Mouse (Mus musculus): ENCODE results near the gene Chst1.

The Chst1 gene

DNA sequence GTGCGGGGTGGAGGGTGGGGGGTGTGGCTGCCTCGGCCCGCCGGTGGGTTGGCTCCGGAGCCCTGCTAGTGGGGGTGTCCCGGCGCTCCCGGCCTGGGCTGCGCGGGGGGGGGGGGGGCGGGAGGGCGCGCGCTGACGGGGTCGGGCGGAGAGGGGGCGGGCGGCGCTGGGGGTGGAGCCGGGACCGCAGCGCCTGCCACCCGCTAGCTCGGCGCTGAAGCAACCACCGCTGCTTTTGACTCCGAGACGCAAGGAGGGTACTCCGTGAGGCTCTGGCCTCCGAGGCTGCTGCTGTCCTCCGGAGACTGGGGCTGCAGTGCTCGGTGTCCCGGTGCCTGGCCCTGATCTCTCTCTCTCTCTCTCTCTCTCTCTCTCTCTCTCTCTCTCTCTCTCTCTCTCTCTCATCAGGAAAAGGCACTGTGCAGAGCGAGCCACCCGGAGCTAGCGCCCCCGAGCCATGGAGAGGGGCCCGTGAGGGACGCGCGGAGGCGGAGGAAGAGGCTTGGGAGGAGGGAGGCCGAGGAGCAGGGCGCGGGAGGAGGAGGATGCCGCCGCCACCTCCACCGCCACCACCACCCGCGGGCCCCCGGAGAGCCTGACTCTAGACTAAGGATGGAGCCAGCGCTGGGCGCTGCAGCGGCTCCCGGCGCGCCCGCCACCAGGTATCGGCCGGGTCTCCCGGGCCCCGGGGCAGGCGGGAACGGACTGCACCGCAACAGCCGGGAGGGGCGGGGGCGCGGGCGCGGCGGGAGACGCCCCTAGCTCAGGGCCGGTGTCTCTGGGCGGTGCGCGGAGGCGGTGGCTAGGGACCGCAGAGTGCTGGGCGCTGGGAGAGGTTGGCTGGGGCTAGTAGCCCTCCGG is at the start of gene Chst1:
Chst1 (plus strand) TSS at position 221 of the 861 bp plus-strand sequence.
- peak in 1 of 2 experiments; percentile 32 for DNase-seq (ENCODE audit: low spot score in 2 of 2)

DNA sequence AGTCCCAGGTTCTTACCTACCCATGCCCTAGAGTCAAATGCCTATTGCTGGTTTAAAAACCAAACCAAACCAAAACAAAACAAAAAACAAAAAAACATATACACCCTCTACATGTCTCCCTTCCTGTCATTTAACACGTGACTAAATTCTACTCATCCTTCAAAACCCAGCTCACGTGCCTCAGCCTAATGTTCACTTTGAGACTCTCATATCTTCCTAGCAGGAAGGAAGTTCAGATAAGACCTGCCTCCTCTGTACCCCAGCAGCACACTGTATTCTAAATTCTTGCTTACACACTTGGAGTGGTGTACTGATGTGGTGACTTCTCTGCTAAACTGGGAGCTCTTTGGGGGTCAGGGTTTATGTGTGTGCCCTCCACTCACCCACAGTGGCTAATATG is 49.5 kb upstream of the Chst1 start:
- no peak for DNase-seq (ENCODE audit: low spot score in 2 of 2)

DNA sequence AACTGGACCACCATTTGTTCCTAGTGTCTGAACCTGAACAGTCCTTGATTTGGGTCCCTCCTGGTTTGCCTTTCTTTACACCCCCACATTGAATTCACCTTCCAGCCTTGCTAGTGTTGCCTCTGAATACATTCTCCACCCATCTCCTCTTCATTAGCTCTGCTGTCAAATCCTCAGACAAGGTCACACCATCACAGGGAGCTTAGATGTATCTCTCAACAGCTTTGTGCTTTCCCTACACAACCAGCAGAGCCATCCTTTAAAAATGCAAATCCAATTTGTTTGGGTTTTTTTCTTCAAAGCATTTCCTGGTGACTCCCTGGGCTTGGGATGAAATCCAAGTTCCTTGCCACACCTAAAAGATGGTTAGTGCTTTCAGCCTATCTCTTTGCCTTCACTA is 45.0 kb upstream of the Chst1 start:
- no peak for DNase-seq (ENCODE audit: low spot score in 2 of 2)

DNA sequence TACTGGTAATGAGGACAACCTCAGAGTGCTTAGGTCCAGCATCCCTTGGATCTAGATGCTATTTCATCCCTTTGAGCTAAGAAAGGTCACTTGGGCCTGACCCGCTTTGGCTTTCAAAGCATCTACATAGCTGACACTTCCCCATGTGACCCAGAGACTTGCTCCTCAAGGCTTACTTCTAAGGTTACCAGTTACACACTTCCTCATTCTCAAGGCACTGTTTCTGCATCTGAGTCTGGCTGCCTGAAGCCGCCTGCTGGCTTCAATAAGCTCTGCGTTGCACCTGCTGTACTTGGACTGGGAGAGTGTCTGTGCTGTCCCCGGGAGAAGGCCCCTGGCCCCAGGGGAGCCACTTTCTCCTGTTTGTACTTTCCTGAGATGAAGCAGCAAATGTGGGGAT is 36.6 kb upstream of the Chst1 start:
- no peak for DNase-seq (ENCODE audit: low spot score in 2 of 2)

DNA sequence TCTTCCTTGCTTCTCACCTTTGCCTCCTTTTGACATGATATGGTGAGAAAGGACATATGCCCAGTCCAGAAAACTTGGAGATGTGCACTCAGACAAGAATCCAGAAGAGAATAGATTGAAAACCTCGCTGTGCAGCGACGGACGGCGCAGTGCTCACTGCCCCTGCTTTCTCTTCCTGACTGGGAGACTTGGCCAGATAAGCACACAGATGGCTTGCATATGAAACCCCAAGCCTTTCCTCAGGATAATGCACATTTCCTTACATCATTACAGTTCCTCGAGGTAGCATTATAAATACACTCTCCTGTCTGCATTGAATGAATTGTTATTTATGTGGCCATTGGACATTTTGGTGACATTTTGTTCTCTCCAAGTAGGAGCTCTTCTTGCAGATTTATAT is 28.9 kb upstream of the Chst1 start:
- no peak for DNase-seq (ENCODE audit: low spot score in 2 of 2)

DNA sequence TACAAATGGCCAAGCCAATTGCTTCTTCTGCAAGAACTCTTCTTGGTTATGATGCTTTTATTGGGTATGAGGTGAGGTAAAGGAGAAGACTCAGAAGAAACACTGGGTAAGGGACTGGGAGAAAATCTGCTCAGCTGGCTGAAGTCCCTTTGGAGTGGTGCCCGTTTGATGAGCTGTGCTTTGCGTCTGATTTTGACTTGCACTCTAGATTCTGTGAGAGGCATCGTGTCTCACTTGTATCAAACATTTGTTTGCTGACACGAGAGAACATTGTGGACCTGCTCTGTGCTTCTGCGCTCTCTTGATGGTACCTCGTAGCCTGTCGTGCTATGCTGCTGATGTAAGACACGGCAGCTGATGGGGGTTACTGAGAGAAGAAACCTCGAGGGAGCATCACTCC is 21.7 kb upstream of the Chst1 start:
- DNase-seq (ENCODE audit: low spot score in 2 of 2): no peak

DNA sequence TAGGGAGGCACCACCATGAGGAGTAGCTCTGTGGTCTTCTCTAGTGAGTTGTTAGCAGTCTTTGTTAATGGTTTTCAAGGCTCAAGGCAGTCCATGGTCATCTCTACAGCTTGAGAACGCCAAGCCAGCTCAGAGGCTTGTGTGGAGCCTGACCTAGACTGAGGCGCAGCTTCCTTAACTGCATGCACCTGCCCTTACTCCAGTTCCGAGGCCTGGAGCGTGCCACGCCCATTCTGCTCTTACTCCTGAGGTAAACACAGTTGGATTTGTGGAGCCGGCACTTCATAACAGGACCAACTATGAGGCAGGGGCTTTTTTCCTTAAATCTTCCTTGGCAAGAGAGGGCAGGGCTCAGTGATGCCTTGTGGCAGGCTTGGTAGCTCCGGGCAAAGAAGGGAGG is 18.2 kb upstream of the Chst1 start:
- DNase-seq (ENCODE audit: low spot score in 2 of 2): no peak

DNA sequence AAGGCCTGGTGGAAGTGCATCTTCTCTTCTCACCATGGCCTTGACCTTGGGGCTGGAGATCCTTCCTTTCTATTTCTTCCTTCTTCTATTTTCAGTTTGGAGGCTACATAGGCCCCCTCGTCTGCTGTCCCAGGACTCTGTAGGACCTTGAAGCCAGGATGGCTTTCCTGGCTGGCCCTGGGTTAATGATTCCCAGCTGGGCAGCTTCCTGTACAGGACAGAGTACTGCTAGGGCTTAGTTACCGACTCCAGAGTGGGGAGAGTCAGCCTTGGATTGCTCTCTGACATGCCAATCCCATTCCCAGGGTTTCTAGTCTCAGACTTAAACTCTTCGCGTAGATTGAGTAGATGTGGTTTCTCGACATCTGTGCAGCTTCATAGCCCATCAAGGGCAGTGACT is 16.9 kb upstream of the Chst1 start:
- no peak for DNase-seq (ENCODE audit: low spot score in 2 of 2)

DNA sequence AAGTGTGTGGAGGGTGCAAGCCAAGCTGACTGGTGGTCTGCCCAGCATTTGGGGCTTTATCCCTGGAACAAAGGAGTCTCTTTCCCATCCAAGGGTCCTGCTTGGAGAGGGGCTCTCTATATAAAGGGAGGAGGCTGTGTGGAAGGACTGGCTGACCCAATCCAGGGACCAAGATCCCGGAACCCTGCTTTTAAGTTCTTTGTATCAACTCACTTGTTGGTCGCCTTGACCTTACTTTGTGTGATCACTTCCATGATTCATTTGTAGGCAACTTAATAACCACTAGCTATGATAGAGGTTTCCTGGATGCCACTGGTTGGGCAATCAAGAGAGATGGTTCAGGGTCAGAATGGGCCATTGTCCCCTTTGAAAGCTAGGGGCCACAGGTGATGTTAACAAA is 11.7 kb upstream of the Chst1 start:
- no peak for DNase-seq (ENCODE audit: low spot score in 2 of 2)

DNA sequence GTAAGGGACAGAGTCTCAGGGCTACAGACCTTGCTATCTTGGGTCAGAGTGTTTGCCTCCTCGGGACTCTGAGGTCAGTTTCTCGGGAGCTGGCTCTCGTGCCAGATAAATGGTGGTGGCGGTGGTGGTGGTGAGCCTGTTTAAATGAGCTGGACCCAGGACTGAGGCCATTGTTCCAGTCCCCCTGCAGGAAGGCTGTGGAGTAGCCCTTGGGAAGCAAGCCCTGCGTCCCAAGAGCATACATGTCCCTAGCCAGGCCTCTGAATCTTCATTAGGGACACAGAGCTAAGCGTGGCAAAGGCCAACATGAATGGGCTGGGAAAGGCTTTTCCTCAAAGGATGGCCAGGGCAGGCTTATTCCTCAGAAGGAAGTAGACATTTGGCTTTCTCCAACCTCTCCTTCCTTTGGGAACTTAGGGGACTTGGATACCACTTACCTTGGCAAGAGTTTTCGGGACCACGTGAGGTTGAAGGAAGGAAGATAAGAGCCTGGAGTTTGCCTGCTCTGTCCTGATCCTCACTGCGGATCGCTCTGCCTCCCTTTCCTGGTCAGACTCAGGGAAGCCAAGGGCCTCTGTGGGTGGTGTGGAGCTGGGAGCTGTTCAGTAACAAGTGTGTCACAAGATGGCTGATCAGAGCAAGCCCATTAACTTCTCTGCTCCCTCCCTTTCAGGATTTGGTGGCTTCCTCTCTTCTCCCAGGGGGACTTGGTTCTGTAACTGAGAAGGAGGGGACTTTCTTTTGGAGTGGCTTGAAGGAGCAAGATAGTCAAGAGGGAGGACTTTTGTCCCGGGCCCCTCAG is 4.4 kb upstream of the Chst1 start:
- DNase-seq (ENCODE audit: low spot score in 2 of 2): no peak

DNA sequence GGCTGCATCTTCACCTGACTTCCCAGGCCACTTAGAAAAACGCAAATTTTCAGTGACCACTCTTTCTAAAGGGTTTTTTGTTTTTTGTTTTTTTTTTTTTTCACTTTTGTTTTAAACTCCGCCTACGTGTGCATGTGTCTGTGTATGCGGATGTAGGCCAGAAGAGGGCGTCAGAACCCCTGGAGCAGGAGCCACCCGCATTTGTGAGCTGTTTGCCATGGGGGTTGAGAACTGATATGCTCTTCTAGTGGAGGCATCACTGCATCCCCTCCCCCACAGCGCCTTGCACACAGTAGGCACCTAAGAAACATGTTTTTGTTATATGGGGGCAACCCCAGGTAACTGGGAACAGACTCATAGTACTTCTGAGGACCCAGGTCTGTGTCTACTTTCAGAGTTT is 2.2 kb upstream of the Chst1 start:
- DNase-seq (ENCODE audit: low spot score in 2 of 2): no peak

DNA sequence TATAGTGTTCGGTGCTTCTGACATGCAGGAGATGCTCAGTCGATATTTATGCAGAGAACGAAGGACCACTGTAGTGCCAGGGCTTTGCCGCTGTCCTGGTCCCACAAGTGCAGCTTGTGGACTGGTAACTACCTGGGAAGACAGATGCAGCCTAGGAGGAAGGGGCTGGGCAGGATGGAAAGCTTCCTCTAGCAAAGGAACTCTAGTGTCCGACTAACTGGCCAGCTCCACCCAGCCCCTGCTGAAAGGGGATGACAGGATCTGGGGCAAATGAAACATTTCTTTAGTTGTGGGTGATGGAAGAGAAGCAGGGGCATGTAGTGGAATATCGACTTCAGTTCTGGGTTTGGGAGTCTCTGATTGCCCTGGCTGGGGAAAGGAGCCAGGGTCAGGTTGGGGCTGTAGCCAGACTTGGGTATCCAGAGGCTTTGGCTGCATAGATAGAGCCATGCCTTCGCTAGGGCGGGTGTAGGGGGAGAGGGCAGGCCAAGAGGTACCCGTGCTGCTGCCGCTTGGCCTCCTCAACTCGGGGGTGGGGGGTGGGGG is 493 bp upstream of the Chst1 start:
- no peak for DNase-seq (ENCODE audit: low spot score in 2 of 2)

DNA sequence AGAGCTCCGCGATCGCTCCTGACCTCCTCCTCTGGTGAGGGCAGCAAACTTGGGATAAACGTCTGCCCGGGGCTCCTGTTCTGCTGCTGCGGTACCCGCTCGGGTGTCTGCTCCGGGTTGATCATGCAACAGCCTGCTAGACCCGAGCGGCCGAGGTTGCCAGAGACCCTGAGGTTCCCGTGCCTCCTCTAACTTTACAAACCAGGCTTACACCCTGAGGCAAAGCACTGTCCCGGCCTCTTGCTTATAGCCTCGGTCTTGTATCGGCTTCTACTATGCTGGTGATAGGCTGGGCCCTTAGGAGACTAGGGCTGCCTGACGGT is 802 bp downstream of the Chst1 start:
- no peak for DNase-seq (ENCODE audit: low spot score in 2 of 2)

DNA sequence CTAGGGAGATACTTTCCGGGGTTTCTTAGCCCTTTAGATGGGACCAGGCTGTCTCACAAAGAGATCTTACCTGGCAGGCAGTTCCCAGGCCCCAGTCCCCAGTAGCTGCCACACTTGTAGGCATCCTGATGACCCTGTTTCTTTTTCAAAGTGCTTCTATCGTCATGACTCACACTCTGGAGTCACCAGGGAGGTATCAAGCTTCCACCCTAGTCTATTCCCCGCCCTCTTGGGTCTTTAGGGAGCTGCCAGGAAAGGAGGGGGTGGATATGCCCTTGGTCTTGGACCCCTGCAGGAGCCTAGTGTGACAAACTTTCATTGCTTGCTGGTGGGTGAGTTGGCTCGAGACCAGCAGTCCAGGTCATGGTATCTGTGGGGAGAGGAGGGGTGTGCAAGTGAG is 1.7 kb downstream of the Chst1 start:
- no peak for DNase-seq (ENCODE audit: low spot score in 2 of 2)

DNA sequence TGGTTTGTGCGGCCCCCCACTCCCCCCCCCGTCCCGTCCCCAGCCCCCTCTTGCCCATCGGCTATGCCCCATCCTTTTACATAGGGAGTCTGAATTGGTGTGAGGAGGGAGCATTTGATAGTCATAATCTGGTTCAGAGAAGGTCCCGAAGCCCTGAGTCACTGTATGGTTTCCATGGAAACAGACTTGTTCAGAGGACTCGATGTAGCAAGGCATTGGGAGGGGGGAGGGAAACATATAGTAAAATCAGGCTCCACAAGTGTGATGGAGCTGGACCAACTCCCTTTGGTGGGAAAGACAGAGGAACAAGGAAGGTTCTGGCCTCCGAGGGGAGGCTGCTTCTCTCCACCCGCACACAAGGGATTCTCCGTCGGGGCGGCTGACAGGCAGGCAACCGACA is 2.6 kb downstream of the Chst1 start:
- DNase-seq (ENCODE audit: low spot score in 2 of 2): no peak

DNA sequence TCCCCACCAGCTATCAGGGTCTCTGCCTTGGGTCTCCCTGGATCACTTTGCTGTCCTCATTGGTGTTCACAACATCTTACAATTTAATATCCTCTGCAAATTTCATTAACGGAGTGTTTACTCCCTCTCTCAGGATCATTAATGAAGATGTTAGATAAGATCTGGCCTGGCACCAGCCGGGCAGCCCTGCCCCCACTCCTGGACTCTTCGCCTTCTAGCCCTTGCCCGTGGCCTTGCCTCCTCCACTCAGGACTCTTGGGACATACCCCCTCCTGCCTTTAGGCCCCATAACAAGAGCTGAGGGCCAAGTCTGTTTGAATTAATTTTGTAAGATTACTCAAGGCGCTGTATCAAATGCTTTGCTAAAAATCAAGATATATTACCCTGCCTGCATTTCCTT is 4.1 kb downstream of the Chst1 start:
- DNase-seq (ENCODE audit: low spot score in 2 of 2): no peak

DNA sequence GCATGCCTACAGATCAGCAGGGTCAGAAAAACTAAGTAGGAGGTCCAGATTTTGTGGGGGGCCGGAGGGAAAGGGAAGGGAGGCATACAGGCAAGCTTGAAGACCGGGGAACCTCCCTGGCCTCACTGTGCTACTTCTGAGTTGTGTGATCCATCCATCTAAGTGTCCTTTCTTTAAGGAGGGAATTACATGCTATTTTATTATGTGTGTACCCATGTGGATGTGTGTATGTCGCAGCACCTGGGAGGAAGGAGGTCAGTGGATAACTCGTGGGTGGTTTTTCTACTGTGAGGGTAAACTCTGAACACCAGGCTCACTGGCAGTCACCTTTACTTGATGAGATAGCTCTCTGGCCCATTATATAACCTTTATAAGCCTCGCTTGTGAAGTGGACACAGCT is 5.1 kb downstream of the Chst1 start:
- DNase-seq (ENCODE audit: low spot score in 2 of 2): no peak

DNA sequence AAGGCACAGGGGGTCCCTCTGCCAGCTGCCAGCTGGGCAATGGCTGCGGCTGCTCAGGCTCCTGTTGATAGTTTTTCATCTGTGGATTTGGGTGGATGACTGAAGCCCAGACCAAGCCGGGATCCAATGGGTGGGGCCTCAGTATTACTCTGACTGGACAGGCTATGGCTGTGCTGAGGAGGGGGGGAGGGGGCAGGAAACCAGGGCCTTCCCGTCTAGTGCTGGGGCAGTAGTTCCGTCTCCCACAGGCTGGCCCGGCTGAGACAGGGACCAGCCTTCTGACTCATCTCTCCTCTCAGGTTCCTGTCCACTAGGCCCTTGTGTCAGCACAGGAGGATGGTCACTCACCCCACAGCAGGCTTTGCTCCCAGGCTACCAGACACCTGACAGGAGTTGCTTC is 6.5 kb downstream of the Chst1 start:
- no peak for DNase-seq (ENCODE audit: low spot score in 2 of 2)

DNA sequence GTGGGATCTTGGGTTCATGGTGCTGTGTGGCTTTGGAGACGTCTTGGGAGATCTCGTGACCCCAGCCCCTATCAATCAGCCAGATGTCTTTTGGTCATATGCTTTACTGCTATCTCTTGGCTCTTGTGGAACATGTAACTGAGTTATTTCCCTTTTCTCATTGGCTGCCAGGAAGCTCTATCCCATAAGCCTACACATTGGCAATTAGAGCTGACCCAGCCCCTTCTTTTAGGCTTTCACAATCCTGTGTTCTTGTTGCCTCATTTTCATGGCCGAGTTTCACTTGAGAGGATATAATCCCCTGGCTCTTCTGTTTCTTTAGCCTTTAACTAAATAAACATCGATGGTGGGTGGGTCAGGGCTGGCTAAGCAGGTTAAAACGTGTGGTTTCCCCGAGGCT is 7.6 kb downstream of the Chst1 start:
- no peak for DNase-seq (ENCODE audit: low spot score in 2 of 2)

DNA sequence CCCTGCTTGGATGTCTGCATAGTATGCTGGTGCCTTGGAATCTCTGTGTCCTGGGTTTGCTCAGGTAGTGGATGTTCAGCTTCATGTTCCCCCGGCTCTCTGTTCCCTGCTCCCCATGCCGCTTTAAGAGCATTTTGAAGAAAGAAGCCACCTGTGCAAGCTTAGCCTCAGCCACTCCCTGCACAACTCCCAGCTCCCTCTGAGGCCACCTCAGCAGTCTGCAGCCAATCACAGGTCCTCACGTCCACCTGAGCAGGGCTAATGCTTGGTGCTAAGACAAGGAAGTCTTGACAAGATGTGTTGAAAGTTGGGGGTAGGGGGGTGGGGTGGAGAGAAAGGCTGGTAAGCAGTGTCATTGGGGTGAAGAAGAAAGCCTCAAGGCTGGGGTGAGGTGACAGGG is 8.1 kb downstream of the Chst1 start:
- DNase-seq (ENCODE audit: low spot score in 2 of 2): no peak

DNA sequence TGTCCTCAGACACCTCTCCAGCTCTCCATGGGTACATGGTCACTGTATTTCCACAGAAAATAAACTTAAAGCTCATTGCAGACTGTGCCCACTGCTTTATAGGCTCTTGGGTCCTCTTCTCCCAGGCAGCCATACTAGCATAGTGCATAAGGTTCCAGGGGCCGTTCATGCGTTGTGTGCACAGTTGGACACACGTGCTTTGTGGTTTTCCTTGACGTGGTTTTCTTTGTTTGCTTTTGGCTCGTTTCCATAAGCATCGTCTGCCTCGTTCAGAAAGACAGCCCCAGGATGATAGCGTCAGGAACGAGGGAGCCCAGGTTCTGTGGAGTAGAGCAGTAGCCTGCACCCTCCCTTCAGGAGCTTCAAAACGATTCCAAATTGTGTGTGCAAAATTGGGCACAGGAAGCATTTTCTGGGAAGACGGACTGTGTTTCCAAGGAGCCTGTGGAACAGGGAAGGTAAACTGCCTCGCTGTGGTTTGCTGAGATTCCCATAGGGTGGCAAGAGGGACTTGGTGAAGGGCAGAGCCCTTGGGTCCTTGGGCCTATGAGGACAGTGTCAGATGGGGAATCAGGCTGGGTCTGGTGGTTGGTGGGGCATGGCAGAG is 8.6 kb downstream of the Chst1 start:
- DNase-seq (ENCODE audit: low spot score in 2 of 2): no peak

DNA sequence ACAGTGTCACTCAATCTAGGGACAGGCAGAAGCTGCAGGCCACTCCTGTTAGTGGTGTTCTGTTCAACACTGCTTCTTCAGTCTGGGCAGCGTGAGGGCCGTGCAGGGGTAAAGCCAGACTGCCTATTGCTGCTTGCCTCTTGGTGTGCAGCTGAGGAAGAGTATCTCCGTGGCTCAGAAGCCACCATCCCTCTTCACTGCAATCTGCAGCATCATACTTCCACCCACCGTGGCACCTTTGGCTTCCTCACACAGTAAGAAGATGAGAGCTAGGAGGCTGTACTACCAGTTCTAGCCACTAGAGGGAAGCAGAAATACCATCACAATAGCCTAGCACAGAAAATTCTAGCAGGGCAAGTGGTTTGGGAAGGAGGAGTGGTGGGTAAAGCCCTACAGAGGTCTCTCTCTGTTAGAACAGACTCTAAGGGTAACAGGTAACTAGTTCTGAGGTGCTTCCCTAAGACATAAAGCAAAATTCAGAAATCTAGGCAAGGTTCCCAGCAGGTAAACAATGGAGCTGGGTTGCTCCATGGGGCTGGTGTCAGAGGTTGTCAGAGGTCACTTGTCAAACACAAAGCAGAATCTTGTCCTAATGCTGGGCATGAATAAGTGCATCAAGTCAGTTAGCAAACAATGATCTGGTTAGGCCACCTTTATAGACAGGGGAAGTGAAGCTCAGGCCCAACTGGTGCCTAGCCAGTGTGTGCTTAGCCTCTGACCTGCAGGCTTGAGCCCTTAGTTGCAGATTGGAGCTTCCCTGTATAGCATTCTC is 9.5 kb downstream of the Chst1 start:
- peak in 1 of 2 experiments; percentile 64 for DNase-seq (ENCODE audit: low spot score in 2 of 2)

All from cerebellum, postnatal 4 days (tissue).